Mouse (Mus musculus) testis, postnatal 14 days (tissue): ENCODE data around the gene Gm39115.

ENCODE experiments used
- DNase-seq: peaks from one replicate; pipeline ENCODE4 v3.0.0; 2021; ENCODE audit warnings: low spot score

Gene Gm39115

DNA sequence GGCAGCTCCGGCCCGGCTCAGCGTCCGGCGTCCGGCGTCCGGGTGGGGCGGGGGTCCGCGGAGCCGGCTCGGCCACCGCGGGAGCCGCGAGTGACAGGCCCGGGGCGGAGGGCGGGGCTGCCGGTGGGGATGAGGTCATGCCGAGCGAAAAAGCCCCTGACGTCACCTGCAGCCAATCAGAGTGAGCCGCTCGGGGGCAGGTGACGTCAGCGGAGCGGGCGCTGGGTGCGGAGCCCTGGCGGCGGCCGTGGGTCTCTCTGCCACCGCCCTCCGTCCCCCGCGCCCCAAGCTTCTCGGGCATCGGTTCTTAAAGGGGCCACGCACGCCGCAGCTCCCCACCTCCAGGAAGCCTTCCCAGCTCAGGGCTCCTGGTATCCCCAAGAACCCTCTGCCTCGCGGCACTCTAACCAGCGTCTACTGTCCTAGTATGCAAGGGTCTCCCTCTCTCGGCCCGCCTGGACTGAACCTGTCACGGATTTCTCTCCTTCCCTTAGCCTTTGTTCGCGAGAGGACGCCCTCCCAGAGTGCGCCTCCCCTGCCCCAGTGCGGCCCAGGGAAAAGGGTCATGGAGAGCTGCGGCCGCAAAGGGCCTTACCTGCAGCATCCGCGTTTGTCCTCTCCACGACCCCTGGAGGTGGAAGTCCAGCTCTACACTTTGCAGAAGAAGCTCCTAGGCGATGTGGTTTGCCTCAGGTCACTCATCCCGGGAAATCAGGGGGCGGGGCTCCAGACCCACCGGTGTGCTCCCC is 40.5 kb downstream of the Gm39115 start, which contains the start of gene Dusp8:
Gene Dusp8, minus strand, starts transcription at position 661 of the 749 bp plus-strand sequence.
- peak; percentile 84 for DNase-seq

DNA sequence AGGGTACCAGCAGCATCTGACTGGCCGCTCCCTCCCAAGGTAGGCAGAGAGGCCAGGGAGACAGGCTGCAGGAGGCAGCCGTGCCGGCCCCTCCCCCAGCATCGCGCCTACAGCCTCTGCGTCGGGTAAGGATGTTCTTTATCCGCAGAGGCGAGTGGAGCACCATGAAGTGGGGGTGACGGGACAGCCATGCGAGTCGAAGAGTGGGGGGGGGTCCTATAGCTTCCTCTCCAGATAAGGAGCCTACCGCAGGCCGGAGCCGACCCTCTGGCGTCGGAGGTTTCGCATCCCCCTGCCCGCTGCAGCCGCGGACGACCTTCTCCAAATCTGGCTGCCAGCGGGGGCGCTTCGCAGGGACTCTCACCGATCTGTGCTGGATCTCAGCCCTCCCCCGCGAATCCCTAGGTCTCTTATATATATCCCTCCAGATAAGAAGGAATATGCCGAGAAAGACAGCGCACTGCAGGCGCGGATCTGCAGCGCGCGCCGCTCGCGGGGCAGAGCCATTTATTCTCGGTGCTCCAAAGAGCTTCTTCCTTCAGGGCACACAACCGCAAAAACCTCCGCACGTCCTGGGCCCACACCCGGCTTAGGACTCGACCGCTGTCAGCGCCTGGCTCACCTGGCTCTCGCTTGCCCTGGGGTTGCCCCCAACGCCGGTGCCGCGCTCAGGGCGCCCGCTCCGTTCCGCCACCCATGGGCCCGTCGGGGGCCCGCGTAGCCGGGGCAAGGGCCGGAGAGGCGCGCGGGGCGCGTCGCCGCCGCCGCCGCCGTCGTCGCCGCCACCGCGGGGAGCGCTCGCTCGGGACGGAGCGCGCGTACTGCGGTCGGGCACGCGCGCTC is 41.3 kb downstream of the Gm39115 start:
- DNase-seq: no peak

- no peak for DNase-seq
Observed at GRCm38 (mm10) chr7:142093696-142094240, 42.1 kb downstream of the Gm39115 start.

- DNase-seq: no peak
Observed at GRCm38 (mm10) chr7:142092991-142093390, 42.8 kb downstream of the Gm39115 start.

DNA sequence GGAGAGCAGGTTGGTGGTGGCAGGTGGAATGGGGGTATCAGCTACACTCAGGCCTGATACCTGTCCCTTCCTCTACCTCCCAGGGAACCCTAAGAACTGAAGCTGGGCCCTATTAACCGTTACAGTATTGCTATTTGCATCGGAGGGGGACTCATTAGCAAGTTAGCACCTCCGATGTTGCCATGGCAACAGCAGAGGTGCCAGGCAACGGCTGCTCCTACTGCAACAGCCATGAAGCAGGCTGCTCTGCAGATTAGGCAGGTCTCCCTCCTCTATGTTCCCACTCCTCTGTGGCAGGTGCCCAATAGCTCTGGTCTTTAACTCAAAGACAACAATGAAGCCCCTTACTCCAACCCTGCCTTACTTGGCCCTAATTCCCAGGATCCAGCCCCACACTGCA is 44.0 kb downstream of the Gm39115 start:
- no peak for DNase-seq

DNA sequence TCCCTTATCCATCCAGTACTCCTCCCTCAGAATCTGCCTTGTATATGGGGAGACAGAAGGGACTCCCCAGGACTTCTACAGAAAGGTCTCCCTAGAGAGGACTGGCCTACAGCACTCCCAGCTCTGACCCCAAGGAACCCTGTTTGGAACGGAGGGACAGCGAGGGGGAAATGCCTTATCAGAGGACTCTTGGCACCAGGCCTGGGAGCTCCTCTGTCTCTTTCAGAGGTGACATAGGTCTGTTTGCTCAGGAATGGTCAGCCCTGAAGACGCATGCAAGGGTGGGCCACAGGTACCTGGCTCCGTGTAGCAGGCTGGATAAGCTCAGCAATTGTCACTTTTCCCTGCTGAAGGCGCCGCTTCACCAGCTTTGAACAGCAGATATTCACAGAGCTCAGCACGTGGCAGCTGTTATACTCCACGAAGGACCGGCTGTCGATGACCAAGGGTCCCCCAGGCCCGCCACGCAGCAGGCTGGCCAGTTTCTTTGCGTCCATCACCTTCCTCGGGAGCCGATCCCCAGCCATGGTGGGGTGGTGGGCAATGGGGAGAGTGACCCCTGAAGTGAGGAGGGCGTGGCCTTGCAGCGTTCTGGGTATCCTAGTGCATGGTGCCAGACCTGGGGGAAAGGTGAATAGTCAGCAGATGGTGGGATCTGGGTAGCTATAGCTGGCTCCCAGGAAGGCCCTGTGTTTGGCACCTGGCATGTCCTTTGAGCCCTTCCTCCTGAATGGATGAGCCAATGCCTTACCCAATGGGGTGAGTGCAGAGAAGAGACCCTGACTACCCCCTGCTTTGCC is 46.0 kb downstream of the Gm39115 start:
- DNase-seq: no peak

DNA sequence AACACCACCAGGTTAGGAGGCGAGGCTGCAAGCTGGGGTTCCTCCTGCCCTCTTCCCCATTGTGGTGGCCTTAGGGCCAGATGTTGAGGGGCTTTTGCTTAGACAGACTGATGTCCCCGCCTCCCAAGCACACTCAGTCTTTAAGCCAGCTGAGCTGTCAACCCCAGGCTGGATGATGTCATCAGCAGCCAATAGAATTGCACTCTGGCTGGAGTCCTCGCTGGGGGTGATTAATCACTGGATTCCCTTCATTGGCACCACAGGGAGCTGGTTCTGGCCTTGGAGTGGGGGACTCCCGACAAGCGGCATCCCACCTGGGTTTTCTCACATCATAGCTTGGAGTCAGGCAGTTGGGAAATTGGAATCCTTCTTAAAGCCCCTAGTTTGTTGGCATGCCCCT is 46.9 kb downstream of the Gm39115 start:
- no peak for DNase-seq

DNA sequence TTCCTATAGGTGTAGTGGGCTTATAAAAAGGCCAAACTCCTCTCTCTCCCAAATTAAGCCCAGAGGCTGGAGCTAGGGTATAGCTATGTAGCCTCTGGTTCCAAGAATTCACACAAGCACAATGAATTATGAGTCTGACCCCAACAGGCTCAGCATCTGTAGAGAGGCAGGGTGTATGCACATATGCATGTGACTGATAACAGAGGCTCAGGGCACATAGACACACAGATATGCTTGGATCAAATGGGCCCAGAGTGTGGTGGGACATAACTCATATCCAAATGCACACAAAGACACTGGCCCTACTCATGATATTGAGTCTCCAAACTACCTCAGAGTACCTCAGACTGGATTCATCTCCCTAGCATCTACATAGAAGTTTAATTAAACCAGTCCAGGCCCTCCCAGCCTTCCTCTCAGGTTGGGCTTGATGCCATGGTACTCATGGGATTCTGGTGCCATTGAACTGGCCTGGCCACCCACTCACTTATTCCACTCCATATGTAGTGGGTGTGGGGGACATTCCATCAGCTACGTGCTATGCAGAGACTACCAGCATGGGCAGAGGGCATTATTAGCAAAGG is 48.7 kb downstream of the Gm39115 start:
- DNase-seq: no peak

- DNase-seq: no peak
Observed at GRCm38 (mm10) chr7:142086159-142086905, 49.5 kb downstream of the Gm39115 start.
